Mouse (Mus musculus) monocyte, adult 5-6 weeks (primary cell): ENCODE measurements around the gene Etfa. TPM values are rescaled to one million over a fixed set of nuclear protein-coding genes. Genes with fewer than 3 reads are reported as not detected.

Experiments used
- ATAC-seq: fragments of 153-309, 156-312 bp; replicated peaks from 2 replicates; pipeline ENCODE4 v1.8.0; 2017; ENCODE audit warnings: mild to moderate bottlenecking; ENCODE audit not compliant: low TSS enrichment, insufficient number of reproducible peaks, severe bottlenecking, poor library complexity, low FRiP score
- total RNA-seq: library from RNA; stranded (forward); fragments of 200-1000, 200-491, 200-594 nt; gene quantifications from 3 replicates; pipeline ENCODE4 v1.2.3, GENCODE M21; 2017

Etfa gene
- total RNA-seq, 1 experiment from 2014 or later = 63.2 TPM

DNA sequence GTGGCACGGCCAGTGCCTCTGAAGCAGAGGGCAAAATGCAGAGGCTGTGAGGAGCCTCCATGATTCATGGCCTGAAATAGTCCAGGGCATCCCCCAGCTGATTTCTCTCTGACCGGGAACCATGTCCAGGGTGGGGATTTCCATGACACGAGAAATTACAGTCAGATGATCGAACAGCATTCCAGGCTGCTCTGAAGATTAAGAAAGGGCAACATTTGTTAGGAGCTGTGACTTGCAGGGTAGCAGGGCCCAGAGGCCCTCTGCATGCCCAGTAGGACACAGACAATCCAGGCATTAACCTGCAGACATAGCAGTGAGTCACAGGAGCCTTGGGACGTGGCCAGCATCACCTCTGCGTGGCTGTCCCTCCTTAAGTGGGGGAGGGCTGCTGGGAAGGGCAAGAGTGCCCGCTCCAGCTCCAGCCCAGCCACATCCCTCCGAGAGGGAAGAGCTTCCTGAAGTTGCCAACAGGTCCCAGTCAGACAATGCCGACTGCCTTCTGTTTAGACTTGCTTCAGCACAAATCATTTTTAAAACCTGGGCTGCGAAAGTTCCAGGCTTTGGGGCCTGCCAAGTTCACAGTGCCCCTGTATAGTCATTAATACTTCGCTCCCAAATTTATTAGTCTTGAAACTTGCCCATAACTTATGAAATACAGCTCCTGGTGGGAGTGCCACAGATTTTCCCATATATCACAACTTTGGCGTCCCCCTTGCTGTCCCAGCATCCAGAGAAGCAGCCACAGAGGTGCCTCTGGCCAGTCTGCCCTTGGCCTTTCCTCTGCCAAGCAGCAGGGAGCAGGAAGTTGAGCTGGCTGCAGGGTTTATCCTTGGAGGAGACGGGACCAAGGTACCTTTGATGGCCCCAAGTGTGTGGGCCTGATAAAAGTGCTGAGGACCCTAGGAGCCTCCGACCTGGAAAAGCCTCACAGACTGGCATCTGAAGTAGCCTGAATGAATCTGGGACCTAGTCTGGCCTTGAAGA lies 79.4 kb downstream of the Etfa start:
- ATAC-seq = no peak

DNA sequence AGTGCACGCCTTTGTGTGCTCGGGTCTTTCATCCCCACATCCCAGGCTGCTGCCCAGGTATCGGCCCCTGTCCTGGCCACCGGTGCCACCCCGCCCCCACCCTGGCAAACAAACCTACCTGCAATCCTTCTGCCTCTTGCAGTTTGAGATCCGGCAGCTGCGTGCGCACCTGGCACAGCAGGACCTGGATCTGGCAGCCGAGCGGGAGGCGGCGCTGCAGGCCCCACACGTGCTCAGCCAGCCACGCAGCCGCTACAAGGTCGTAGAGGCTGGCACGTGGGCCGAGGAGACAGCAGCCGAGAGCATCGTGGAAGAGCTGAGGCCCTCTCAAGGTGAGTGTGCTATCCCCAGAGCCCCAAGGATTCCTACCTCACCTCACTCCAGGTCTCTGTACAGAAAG lies 81.9 kb downstream of the Etfa start:
- no peak for ATAC-seq

DNA sequence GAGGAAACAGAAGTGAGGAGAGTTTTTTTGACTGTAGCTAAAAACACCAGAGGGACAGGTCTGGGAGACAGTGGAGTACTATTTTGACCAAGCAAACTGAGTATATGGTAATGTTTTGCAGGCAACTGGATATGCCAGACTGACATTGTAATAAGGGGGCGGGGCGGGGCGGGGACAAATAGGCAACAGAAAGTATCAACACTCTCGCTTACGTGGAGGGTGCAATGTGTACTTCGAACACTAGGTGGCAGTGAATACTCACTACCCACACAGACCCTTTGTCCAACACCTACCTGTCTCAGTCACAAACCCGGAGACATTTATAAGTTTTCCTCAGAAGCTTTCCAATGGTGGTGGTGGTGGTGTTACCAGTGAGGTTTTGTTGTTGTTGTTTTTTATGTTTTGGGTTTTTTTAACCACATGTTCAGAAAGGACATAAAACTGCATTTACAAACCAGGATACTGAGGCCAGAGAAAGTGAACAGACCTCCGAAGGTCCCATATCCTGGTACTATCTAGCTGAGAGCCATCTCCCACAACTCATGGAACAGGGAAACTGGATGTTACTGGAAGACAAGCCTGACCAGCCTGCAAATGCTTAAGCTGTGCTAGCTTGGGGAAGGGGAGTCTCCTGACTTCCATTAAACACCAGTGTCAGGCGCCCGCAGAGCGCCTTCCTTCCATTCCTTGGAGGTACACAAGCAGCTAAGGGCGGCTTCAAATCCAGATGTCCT lies 82.6 kb downstream of the Etfa start:
- peak; percentile 49; the same call in 1 of the 2 replicates for ATAC-seq

DNA sequence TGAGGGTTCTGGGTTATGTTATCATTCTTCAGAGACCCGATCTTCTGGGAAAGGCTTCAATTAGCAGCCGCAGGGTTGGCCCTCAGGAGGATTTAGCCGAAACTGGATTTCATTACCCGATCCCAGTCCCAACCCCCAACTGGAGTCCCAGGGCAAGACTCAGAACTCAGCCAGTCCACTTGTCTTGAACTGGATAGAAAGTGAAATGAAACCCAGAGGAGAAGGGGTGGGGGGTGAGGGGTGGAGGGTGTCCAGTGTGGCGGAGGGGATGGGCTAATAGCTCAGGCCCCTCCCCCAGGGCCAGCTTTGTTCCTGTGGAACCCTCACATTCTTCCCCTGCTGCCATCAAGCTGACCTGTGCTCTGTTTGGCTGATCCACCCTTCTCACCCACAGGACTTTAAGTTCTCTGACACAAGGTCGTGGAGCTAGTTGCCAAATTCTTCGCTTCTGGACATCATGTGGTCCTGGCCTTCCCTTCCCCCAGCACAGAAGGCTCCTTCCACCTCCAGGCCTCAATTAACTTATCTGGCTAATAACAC lies 86.7 kb downstream of the Etfa start:
- ATAC-seq = no peak

DNA sequence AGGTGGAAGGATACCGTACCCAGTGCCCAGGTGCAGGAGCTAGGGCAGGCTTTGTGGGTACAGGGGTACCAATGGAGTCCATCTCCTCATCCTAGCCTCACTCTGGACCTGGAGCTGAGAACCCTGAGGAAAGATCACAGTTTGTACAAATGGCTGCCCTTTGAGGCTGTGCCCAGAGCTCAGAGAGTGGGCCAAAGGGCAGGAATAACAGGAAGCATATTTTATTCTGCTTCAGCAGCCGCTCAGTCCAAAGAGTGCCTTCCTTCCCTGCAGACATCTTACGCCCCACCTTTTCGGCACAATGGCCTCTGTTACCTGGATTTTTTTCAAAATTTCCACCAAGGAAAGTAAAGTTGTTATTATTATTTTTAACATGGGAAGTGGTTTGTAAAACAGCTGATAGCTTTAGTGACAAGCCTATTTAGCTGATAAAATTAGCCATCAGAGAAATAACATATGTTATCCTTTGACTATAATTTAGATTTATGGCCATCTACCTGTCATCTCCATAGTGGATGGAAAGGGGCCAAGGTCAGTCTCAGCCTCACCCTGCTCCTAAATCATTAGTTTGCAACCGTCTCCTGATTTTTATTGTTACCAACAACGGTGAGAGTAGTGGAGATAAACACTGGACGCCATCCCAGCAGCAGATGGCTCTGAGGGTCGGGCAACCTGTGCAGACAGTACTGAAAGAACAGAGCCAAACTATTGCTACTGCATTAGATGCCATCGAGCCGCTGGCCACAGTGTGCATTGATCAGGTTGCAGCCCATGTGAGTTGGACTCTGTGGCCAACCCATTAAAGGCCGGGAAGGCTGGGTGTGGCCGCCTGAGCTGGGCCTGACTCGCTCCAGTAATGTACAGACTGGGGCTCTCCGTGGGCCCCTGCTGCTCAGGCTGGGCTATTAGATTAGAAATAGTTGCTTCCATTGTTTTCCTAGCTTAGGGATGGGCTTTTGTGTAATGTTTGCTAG lies 88.3 kb downstream of the Etfa start:
- no peak for ATAC-seq

DNA sequence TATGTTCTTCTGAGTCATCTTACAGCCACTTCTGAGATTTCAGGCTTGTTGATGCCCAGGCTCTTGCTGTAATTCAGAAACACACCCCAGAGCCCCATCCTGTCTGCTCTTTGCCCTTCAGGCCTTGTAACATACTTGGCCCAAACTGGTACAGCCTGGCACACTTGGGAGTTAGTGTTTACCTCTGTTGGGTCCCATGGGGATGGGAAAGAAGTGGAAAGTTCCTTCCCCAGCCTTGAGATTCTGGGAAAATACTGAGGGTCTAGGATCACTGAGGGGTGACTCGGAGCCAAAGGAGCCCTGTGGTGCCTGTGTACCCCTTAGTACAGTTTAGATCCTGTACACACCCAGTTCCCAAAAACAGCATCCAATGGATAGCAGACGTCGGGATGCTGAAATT lies 90.3 kb downstream of the Etfa start:
- ATAC-seq = no peak

DNA sequence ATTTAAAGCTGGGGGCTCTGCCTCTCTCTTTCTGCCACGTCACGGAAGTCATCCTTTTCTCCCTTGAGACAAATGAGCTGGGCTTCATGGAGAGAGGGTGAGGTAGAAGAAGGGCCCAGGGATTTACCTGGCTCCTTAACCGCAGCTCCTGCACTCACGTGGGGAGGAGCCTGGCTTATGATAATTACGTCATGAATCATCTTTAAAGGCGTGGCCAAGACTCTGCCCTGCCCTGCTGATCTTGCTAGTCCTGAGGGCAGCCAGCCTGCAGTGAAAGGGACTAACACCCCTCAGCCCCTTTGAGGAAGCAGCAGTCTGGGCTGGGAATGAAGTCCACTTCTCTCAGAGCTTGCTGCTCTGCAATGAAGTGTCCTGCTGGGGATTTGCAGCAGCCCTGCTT lies 100.9 kb downstream of the Etfa start:
- ATAC-seq = no peak

DNA sequence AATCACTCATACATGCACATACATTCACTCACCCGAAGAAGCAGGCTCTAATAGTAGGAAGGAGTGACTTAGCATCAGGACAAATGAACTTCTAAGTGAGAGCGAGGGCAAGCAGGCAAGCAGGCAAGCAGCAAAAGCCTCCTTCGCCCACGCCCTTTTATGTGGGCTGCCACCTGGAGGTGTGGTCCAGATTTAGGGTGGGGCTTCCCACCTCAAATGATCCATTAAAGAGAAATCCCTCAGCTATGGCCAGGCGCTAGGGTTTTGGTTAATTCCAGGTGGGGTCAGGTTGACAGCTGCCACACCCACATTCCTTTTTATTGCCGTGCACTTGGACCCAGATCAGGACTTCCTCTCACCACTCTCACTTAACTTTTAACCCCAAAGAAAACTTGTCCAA lies 101.6 kb downstream of the Etfa start:
- no peak for ATAC-seq

DNA sequence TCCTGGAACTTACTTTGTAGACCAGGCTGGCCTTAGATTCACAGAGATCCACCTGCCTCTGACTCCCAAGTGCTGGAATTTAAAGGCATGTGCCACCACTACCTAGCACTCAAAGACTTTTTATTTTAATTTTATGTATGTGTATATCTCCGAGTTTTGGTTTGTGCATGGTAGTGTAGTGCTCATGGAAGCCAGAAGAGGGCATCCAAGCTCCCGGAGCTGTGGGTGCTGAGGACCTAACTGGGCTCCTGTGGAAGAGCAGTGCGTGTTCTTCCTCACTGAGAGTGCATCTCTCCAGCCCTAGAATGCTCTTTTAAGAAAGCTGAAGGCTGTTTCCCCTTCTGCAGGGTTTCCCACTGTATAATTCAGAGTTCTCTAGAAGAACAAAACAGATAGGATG lies 102.2 kb downstream of the Etfa start:
- no peak for ATAC-seq

DNA sequence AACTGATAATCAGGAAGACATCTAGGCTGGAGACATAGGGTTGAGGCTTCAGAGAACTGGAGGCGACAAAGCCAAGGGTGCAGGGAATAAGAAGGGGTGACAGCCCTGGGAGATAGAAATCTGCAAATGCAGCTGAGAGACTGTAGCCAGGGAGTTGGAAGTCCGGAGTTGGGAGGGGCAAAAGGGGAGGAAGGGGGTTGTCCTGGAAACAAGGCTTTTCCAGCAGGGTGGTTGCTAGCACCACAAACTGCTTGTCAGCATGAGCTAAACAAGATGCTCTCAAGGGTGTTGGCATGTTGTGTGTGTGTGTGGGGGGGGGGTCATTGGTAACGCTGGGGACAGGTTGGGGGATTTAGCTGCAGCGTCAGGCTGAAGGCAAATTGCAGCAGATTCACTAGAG lies 103.2 kb downstream of the Etfa start:
- no peak for ATAC-seq

DNA sequence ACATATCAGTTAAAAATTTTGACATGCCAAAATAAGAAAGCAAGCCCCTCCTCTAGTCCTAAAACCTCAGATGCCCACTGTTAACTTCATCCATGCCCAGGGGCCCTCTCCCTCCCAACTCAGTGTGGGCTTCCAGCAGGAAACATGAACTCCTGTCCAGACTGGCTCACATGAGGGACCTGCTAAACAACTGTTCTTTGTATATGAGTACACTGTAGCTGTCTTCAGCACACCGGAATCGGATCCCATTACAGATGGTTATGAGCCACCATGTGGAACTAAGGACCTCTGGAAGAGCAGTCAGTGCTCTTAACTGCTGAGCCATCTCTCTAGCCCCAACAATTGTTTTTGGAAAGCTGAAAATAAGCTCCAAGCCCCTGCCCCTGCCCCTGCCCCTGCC lies 105.3 kb downstream of the Etfa start:
- no peak for ATAC-seq

DNA sequence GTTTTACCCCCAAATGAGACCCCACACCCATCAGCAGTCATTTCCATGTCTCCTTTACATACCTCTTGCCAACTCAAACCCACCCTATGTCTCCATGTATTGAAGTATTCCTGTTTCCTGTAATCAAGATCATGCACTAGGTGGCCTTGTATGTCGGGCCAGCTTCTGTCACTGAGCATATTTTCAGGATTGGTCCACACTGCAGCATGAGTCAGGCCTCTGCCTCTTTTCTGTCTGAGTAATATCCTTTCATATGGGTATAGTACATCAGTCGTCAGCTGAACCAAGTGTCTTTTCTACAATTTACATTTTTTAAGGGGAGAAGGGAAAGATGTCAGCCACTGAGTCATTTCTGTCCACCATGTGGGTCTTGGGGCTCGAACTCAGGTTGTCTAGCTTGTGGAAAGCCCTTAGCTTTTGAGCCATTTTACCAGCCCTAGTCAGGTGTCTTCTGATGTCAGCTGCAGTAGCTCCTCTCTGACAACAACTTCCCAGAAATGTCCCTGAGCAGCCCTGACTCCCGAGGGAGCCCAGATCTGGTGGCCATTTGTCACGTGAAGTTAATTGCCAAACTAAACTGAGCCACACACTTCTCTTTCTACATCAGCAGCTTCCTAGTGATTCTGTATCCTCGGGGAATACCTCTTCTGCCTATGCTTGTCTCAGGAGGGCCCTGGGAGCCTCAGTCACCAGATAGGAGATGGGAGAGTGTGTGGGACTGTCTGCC lies 106.9 kb downstream of the Etfa start:
- no peak for ATAC-seq

Other genes starting within 250 kb of the Etfa start
- gene Nrg4, start 185.4 kb downstream of the Etfa start, total RNA-seq = 1.4 to 4.7 TPM in 2 of 3 replicates, not detected in the other
- not detected in 3 replicates for gene Tmem266, start 185.3 kb downstream of the Etfa start, total RNA-seq
- gene Isl2, start 26.4 kb upstream of the Etfa start, total RNA-seq = not detected in 3 replicates